Mouse (Mus musculus) liver, embryonic 13.5 days (tissue): ENCODE measurements around the gene Wrap73. TPM values are rescaled to one million over a fixed set of nuclear protein-coding genes. Genes with fewer than 3 reads are reported as not detected.

ENCODE experiments used
- ATAC-seq: fragments of 200-750 bp; cut with Nextera tagmentation; 2 replicates; pipeline ENCODE4 v1.8.0; 2017; ENCODE audit warnings: low read depth, mild to moderate bottlenecking, moderate number of reproducible peaks, moderate library complexity
- DNase-seq: peaks from one replicate; pipeline ENCODE4 v3.0.0; 2022
- H3K27ac ChIP-seq: fragments of 300-500 bp; sonication (generic); 2 replicates; pipeline ENCODE4 v1.5.1; 2015; ENCODE audit warnings: moderate library complexity, mild to moderate bottlenecking, inconsistent platforms
- H3K27me3 ChIP-seq: fragments of 300-500 bp; sonication (generic); 2 replicates; pipeline ENCODE4 v1.6.1; 2015; ENCODE audit warnings: mild to moderate bottlenecking, inconsistent platforms
- H3K36me3 ChIP-seq: fragments of 300-500 bp; sonication (generic); 2 replicates; pipeline ENCODE4 v1.6.1; 2015; ENCODE audit warnings: mild to moderate bottlenecking, inconsistent platforms
- H3K4me1 ChIP-seq: fragments of 300-500 bp; sonication (generic); replicated peaks from 2 replicates; pipeline ENCODE4 v1.6.1; 2015; ENCODE audit warnings: inconsistent platforms
- H3K4me2 ChIP-seq: fragments of 300-500 bp; sonication (generic); 2 replicates; pipeline ENCODE4 v1.6.1; 2015; ENCODE audit warnings: inconsistent platforms, mild to moderate bottlenecking, moderate library complexity
- H3K4me3 ChIP-seq: fragments of 300-500 bp; sonication (generic); replicated peaks from 2 replicates; pipeline ENCODE4 v1.5.1; 2015; ENCODE audit warnings: mild to moderate bottlenecking, inconsistent platforms
- H3K9ac ChIP-seq: fragments of 300-500 bp; sonication (generic); 2 replicates; pipeline ENCODE4 v1.6.1; 2015; ENCODE audit warnings: mild to moderate bottlenecking, inconsistent platforms
- H3K9me3 ChIP-seq: fragments of 300-500 bp; sonication (generic); replicated peaks from 2 replicates; pipeline ENCODE4 v1.6.1; 2016; ENCODE audit warnings: inconsistent platforms
- WGBS: fragments of 180-500 bp; shearing (Covaris S2); methylation state at CpG from one replicate; pipeline ENCODE4 v1.1.7; 2015; ENCODE audit not compliant: insufficient replicate concordance; 5-methylcytosine and 5-hydroxymethylcytosine counted together
- polyA plus RNA-seq: library from polyadenylated mRNA; unstranded; fragments of >200 nt; fragmentation: Nextera tagmentation; extraction: Ambion mirVana; gene quantifications from 2 replicates; pipeline ENCODE4 v1.2.1, GENCODE M21; 2015

The Wrap73 gene
- polyA plus RNA-seq, 1 experiment from 2014 or later, result 29.9 TPM

DNA sequence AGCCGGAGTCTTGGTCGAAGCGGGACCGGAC is 2.2 kb upstream of the Wrap73 start, which contains the start of gene Trp73:
TSS of gene Trp73 (minus strand) at position 27 of the 31 bp plus-strand sequence.
- H3K36me3 ChIP-seq, result no peaks in the 10 kb centered on the region
- peak within 1 kb of the TSS; percentile 86 for H3K4me3 ChIP-seq
- H3K27me3 ChIP-seq, result peaks cover 71% of the 10 kb centered on the region
- H3K9me3 ChIP-seq, result no peaks in the 10 kb centered on the region
- no peak within 1 kb of the TSS for H3K27ac ChIP-seq
- H3K4me2 ChIP-seq, result peak within 1 kb of the TSS; percentile 96
- 0 out of 2 replicates have a peak within 1 kb of the TSS, but pooled peaks have one; percentile 29 for H3K9ac ChIP-seq
- DNase-seq (no peak), ATAC-seq (no peak)
- 0% methylated on average over 4 of the region's 4 CpGs for WGBS
- H3K4me1 ChIP-seq, result peaks cover 46% of the 10 kb centered on the region

DNA sequence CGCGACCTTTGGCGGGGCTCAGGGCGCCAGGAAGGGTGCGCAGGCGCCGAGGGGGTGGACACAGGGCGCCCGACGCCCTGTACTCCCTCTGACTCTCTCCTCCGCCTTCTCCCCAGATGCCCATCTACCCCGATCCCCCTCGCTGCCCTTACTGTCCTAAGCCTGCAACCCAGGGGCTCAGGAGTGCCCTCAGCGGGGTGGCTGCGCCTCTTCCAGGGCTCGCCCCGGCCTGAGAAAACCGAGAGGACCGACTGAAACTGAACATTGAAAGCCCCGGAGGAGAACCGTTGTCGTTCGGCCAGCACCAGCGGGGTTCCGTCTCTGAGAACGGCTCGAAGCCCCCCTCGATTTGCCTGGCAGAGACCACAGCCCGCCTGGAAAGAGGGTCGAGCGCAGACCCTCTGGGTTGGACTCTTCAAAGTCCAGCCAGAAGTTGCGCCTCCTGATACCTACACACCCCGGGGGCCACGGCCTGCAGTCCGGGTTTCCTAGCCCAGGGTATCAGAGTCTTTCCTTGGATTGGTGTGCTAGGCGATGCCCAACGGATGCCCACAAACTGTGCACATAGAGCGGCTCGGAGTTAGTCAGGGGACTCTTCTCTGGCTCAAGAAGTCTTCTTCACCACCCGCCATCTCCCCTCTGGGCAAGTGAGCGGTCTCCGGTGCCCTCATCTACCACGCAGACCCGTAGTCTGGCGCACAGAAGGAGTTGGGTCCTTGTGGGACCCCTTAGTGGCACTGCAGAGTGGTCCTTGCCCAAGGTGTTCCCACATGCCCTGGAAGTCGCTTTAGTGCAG is 1.8 kb upstream of the Wrap73 start:
- no peaks in the 10 kb centered on the region for H3K9me3 ChIP-seq
- 0 out of 2 replicates have a peak overlapping the region, but pooled peaks have one; percentile 29 for H3K9ac ChIP-seq
- peaks cover 2% of the 10 kb centered on the region for H3K36me3 ChIP-seq
- ATAC-seq, result no peak
- H3K4me2 ChIP-seq, result peak overlapping the region; percentile 96
- H3K4me1 ChIP-seq, result peaks cover 46% of the 10 kb centered on the region
- peaks cover 67% of the 10 kb centered on the region for H3K27me3 ChIP-seq
- H3K4me3 ChIP-seq, result peak overlapping the region; percentile 86
- no peak overlapping the region for H3K27ac ChIP-seq
- DNase-seq, result no peak
- WGBS, result 3% methylated on average over 46 of the region's 46 CpGs

DNA sequence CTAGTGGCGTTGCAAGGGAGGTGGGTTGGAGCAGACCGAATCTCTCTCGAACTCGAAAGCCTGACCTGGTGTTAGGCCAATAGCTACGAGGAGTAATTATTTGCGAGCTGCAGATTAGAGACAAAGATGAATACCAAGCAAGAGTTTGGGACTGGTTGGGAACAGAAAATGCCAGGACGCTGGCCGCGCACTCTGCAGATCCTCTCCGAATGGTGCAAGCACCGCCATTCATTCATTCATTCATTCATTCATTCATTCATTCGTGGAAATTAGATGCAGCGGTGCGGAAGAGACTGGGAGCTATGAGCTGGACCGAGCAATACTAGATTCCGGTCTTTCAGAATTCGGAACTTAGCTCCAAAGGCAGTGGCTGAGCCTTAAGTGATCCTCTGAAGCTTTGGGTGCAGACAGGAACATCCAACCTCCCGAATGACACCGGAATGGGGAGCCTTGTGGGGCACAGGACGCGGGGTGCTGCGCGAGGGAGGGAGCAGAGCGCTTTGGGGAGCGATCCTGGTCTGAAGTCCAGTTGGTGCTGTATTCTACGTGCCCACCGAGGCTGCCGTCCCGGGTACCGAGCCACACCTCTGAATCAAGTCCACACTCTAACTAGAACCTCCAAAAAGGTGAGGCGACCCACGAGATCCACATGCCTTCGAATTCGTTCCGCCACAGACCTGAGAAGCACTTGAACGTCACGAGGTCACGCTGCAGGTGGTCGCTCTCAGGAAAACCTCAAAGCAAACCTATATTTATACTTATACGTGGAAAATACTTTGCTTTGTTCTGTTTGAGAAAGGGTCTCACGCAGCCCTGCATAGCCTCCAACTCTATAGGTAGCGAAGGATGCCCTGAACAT is 934 bp upstream of the Wrap73 start:
- DNase-seq, result no peak
- Histone ChIP-seq H3K4me3 (peak overlapping the region; percentile 86), H3K27ac (no peak overlapping the region), H3K4me2 (peak overlapping the region; percentile 96), H3K36me3 (peaks cover 9% of the 10 kb centered on the region), H3K9ac (no peak overlapping the region), H3K4me1 (peaks cover 46% of the 10 kb centered on the region), H3K9me3 (no peaks in the 10 kb centered on the region), H3K27me3 (peaks cover 58% of the 10 kb centered on the region)
- 3% methylated on average over 42 of the region's 42 CpGs for WGBS
- ATAC-seq, result no peak

DNA sequence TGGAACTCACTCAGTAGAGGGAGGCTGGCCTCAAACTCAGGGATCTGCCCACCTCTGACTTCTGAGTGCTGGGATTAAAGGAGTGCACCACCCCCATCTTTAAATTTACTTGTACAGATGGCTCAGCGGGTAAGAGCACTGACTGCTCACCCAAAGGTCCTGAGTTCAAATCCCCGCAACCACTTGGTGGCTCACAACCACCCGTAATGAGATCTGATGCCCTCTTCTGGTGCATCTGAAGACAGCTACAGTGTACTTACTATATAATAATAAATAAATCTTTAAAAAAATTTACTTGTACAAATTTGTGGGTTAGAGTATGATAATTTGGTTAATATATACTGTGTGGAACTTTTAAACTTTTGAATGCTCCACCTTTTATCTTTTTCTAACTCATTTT is 2.5 kb downstream of the Wrap73 start:
- H3K4me2 ChIP-seq, result no peak overlapping the region

DNA sequence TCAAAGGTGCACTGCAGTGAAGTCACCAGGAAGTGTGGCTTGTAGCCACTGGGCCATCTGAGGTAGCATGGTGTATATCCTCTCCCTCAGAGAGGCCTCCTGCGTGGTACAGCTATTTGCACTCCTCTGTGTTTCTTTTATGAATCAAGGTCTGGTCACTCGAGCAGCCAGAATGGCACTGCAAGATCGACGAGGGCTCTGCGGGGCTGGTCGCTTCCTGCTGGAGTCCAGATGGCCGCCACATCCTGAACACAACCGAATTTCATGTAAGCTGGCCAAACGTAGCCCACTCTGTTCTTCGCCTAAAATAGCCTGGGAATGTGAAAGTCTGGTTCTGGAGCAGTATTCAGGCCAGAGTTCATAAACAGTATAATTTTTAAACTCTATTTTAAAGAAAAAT is 4.2 kb downstream of the Wrap73 start:
- Histone ChIP-seq H3K4me2 (no peak overlapping the region), H3K27ac (no peak overlapping the region), H3K36me3 (peaks cover 54% of the 10 kb centered on the region), H3K27me3 (peaks cover 7% of the 10 kb centered on the region), H3K9ac (no peak overlapping the region), H3K9me3 (no peaks in the 10 kb centered on the region), H3K4me3 (no peak overlapping the region), H3K4me1 (peaks cover 26% of the 10 kb centered on the region)
- no peak for ATAC-seq
- WGBS, result 78% methylated on average over 10 of the region's 10 CpGs
- no peak for DNase-seq

More for the DNA sequence above, 2.5 kb downstream of the Wrap73 start:
- H3K9me3 ChIP-seq, result no peaks in the 10 kb centered on the region
- H3K36me3 ChIP-seq, result peaks cover 38% of the 10 kb centered on the region
- H3K4me3 ChIP-seq, result no peak overlapping the region
- H3K27ac ChIP-seq, result no peak overlapping the region
- no peak overlapping the region for H3K9ac ChIP-seq
- ATAC-seq (no peak), DNase-seq (no peak)
- peaks cover 24% of the 10 kb centered on the region for H3K27me3 ChIP-seq
- WGBS, result 81% methylated on average over 3 of the region's 3 CpGs
- H3K4me1 ChIP-seq, result peaks cover 42% of the 10 kb centered on the region

DNA sequence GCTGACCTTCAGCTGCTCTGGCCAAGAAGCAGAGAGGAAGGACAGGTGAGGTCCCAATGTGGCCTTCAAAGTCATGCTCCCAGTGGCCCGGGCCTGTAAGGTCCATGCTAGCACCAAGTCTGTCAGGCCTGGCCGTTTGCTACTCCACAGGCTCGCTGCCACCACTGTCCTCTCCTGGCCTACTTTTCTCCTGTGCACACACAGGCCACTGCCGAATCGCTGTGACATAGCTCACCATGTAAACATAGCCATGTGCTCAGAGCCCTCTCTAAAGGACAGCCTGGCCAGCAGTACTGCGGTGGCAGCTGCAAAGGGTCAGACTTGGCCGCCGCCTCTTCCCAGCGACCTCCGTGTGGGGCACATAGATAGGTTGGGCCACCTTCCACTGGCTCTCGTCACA is 11.9 kb downstream of the Wrap73 start:
- no peak overlapping the region for H3K4me2 ChIP-seq
- 80% methylated on average over 11 of the region's 11 CpGs for WGBS
- H3K27ac ChIP-seq, result no peak overlapping the region
- peaks cover 22% of the 10 kb centered on the region for H3K4me1 ChIP-seq
- peaks cover 94% of the 10 kb centered on the region for H3K36me3 ChIP-seq
- DNase-seq (no peak), ATAC-seq (no peak)
- no peaks in the 10 kb centered on the region for H3K9me3 ChIP-seq
- H3K4me3 ChIP-seq, result no peak overlapping the region
- no peak overlapping the region for H3K9ac ChIP-seq
- H3K27me3 ChIP-seq, result no peaks in the 10 kb centered on the region

DNA sequence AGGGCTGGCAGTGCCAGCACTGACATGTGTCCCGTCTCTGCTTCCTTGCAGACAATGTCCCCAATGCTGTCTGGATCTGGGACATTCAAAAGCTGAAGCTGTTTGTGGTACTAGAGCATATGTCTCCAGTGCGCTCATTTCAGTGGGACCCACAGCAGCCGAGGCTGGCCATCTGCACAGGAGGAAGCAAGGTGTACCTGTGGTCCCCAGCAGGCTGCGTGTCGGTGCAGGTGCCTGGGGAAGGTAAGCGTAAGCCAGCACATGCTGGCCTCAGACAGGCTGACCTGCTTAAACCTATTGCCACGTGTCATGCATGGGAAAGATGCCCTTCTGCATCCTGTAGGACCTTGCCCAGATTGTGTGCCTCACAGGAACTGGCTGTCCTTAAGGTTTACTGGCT is 13.9 kb downstream of the Wrap73 start:
- Histone ChIP-seq H3K9me3 (no peaks in the 10 kb centered on the region), H3K27me3 (no peaks in the 10 kb centered on the region), H3K4me2 (no peak overlapping the region), H3K4me3 (no peak overlapping the region), H3K9ac (no peak overlapping the region), H3K36me3 (peaks cover 76% of the 10 kb centered on the region), H3K4me1 (peaks cover 30% of the 10 kb centered on the region), H3K27ac (no peak overlapping the region)
- ATAC-seq (no peak), DNase-seq (no peak)
- 86% methylated on average over 7 of the region's 7 CpGs for WGBS

DNA sequence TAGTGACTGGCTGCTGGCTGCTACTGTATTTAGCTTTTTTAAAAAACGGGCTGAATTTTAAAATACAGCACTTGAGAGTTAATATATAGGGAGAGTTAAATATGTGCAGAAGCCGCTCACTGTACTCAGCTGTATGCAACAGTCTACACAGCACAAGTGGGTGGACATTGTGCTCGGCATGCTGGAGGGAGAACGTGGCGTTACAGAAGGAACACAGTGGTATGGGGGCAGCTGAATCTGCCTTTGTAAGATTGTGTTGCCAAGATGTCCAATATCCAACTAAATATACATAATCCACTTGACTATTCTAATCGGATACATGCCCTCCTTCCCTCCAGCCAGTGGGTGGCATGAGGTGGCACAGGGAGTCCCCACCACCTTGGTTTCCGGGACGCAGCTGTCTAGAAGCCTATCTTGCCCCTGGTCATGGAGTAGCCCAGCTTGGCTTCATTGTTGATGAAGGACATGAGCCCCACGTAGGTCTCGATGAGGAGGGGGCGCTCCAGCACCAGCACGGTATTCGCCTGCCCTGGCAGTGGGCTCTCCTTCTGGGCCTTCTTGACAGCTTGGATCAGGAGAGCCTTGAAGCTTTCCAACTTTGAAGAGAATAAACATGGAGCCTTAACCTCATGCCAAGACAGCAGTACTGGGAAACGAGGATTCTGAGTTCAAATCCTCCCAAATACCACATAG is 15.9 kb downstream of the Wrap73 start:
- H3K27ac ChIP-seq, result no peak overlapping the region
- no peak overlapping the region for H3K4me3 ChIP-seq
- H3K36me3 ChIP-seq, result peaks cover 56% of the 10 kb centered on the region
- WGBS, result 91% methylated on average over 14 of the region's 14 CpGs
- no peak overlapping the region for H3K9ac ChIP-seq
- H3K9me3 ChIP-seq, result no peaks in the 10 kb centered on the region
- H3K27me3 ChIP-seq, result no peaks in the 10 kb centered on the region
- H3K4me1 ChIP-seq, result peaks cover 49% of the 10 kb centered on the region
- DNase-seq, result no peak
- no peak for ATAC-seq
- peak overlapping the region; percentile 89; the same call in 1 of the 2 replicates for H3K4me2 ChIP-seq

DNA sequence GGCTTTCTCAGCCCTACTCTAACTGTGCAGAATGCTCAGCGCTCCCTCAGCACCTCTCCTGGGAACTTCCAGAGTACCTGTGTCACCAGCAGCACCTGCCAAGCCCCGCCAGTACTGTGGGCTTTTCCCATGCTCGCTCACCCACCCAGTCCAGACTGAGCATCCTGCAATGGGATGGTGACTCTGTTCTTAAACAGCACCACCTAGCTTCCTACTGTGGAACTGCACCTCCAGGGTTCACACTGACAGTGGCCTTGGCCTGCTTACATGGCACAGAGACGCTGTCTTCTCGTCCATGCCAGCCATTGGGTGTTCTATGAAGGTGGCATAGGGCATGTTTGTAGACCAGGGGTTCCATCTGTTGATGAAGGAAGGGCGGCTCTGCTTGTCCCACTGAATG is 16.8 kb downstream of the Wrap73 start:
- Histone ChIP-seq H3K4me2 (peak overlapping the region; percentile 89), H3K4me1 (peaks cover 55% of the 10 kb centered on the region), H3K4me3 (peak overlapping the region; percentile 94), H3K9ac (peak overlapping the region; percentile 94), H3K27ac (peak overlapping the region; percentile 99), H3K36me3 (peaks cover 50% of the 10 kb centered on the region), H3K9me3 (no peaks in the 10 kb centered on the region), H3K27me3 (no peaks in the 10 kb centered on the region)
- peak; percentile 82 for DNase-seq
- WGBS, result 12% methylated on average over 6 of the region's 6 CpGs
- no peak for ATAC-seq

DNA sequence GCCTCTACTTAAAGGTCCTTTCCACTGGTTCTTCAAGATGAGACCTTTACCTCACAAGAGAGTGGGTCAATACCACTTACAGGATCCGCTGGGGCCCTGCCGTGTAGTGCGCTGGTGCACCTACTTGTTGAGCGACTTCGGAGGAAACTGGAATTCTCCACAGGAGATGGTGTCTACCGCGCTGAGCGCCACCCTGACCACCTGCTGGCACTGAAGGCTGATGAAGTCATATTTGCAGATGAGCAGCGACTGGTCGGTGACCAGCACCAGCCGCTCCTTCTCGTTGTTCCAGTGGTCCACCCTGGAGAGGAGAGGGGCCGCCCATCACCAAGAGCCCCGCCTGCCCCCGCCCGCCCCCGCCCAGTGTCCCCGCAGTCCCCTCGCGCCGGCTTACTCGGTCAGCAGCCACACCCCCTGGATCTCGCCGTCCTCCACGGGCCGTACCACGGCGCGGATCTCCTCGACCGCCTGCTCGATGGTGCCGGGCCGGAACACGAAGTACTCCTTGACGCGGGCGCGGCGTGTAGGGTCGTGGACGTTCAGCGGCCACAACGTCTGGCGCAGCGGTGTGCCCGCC is 17.9 kb downstream of the Wrap73 start:
- H3K4me3 ChIP-seq, result peak overlapping the region; percentile 94
- ATAC-seq (peak; percentile 33), DNase-seq (peak; percentile 49)
- H3K4me2 ChIP-seq, result peak overlapping the region; percentile 89
- peak overlapping the region; percentile 99 for H3K27ac ChIP-seq
- H3K36me3 ChIP-seq, result peaks cover 39% of the 10 kb centered on the region
- no peaks in the 10 kb centered on the region for H3K27me3 ChIP-seq
- WGBS, result under 1% methylated on average over 40 of the region's 47 CpGs
- H3K9ac ChIP-seq, result peak overlapping the region; percentile 94
- H3K4me1 ChIP-seq, result peaks cover 55% of the 10 kb centered on the region
- H3K9me3 ChIP-seq, result no peaks in the 10 kb centered on the region
